Mouse (Mus musculus) testis, adult 2 months (tissue): ENCODE data around the gene Fam78a.
A peak's percentile ranks its signal among the peaks of the same experiment; 100 is the strongest.

Experiments used
- CTCF ChIP-seq: fragments of 200-500 bp; IDR thresholded peaks from 2 replicates; pipeline ENCODE4 v1.5.1; 2012; ENCODE audit warnings: low read depth, mild to moderate bottlenecking, inconsistent platforms, low read length, moderate library complexity; ENCODE audit not compliant: control insufficient read depth, insufficient read depth, insufficient replicate concordance
- POLR2A ChIP-seq: fragments of 200-500 bp; IDR thresholded peaks from 2 replicates; pipeline ENCODE4 v1.6.1; 2012; ENCODE audit warnings: low read depth, mild to moderate bottlenecking, inconsistent platforms, low read length, moderate library complexity; ENCODE audit not compliant: control insufficient read depth

- no peak for TF ChIP-seq CTCF
- TF ChIP-seq POLR2A: peak; percentile 78
Observed at GRCm38 (mm10) chr2:32083159-32084011, 1.3 kb downstream of the Fam78a start.
